Mouse (Mus musculus) hindbrain, embryonic 13.5 days (tissue): ENCODE measurements around the gene Capza1. TPM values are rescaled to one million over a fixed set of nuclear protein-coding genes. Genes with fewer than 3 reads are reported as not detected.

Source experiments
- ATAC-seq: fragments of 200-750 bp; cut with Nextera tagmentation; 2 replicates; pipeline ENCODE4 v1.8.0; 2017; ENCODE audit warnings: moderate TSS enrichment; ENCODE audit not compliant: low FRiP score
- H3K27ac ChIP-seq: fragments of 300-500 bp; sonication (generic); 2 replicates; pipeline ENCODE4 v1.5.1; 2015; ENCODE audit warnings: inconsistent platforms, mild to moderate bottlenecking, moderate library complexity
- H3K27me3 ChIP-seq: fragments of 300-500 bp; sonication (generic); 2 replicates; pipeline ENCODE4 v1.6.1; 2015; ENCODE audit warnings: mild to moderate bottlenecking, inconsistent platforms
- H3K36me3 ChIP-seq: fragments of 300-500 bp; sonication (generic); 2 replicates; pipeline ENCODE4 v1.6.1; 2015; ENCODE audit warnings: mild to moderate bottlenecking, inconsistent platforms
- H3K4me1 ChIP-seq: fragments of 300-500 bp; sonication (generic); replicated peaks from 2 replicates; pipeline ENCODE4 v1.6.1; 2015; ENCODE audit warnings: inconsistent platforms
- H3K4me2 ChIP-seq: fragments of 300-500 bp; sonication (generic); 2 replicates; pipeline ENCODE4 v1.6.1; 2015; ENCODE audit warnings: inconsistent platforms, mild to moderate bottlenecking, moderate library complexity
- H3K4me3 ChIP-seq: fragments of 300-500 bp; sonication (generic); 2 replicates; pipeline ENCODE4 v1.5.1; 2015; ENCODE audit warnings: mild to moderate bottlenecking, inconsistent platforms
- H3K9ac ChIP-seq: fragments of 300-500 bp; sonication (generic); 2 replicates; pipeline ENCODE4 v1.6.1; 2015; ENCODE audit warnings: mild to moderate bottlenecking, inconsistent platforms
- H3K9me3 ChIP-seq: fragments of 300-500 bp; sonication (generic); 2 replicates; pipeline ENCODE4 v1.6.1; 2016; ENCODE audit warnings: inconsistent platforms
- WGBS: fragments of 180-500 bp; shearing (Covaris S2); methylation state at CpG from one replicate; pipeline ENCODE4 v1.1.7; 2015; 5-methylcytosine and 5-hydroxymethylcytosine counted together
- polyA plus RNA-seq: library from polyadenylated mRNA; unstranded; fragments of >200 nt; fragmentation: Nextera tagmentation; extraction: Ambion mirVana; gene quantifications from 2 replicates; pipeline ENCODE4 v1.2.1, GENCODE M21; 2015

Capza1 gene
- polyA plus RNA-seq, 1 experiment from 2014 or later: 180 TPM

DNA sequence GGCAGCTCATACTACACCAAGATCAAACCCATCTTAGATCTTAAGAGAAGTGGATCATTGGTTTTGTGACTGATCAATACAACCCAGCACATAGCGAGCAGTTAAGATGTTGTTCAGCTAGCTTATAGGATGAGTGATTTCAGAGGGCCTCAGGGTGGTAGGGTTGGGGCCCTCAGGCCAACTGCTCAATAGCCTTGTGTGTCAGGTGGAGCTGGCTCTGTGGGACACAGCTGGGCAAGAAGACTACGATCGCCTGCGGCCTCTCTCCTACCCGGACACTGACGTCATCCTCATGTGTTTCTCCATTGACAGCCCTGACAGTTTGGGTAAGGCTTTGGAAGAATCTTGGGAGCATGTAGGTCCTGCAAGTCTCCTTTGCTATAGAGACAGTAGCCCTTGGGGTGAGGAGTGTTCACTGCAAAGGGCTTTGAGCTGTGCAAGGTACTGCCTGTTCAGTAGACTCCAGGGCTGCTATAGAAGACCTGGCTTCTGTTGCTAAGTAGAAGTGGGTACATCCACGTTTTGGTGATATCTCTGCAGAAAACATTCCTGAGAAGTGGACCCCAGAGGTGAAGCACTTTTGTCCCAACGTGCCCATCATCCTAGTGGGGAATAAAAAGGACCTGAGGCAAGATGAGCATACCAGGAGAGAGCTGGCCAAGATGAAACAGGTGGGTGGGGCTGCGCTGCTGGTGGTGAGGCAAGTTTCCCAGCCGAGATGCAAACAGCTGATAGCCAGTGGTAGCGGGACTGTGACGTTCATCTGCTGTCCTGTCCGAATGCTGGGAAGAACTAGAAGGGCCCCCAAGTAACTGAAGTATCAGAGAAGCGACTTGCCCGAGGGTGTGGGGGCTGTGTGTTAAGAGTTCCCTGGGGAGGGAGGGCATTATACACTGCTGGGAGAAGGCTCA lies 71.7 kb downstream of the Capza1 start:
- peaks cover 23% of the 10 kb centered on the region for H3K27me3 ChIP-seq
- no peak overlapping the region for H3K4me3 ChIP-seq
- no peak overlapping the region for H3K4me2 ChIP-seq
- no peak overlapping the region for H3K9ac ChIP-seq
- WGBS: 69% methylated on average over 15 of the region's 15 CpGs
- peaks cover 18% of the 10 kb centered on the region for H3K36me3 ChIP-seq
- peaks cover 49% of the 10 kb centered on the region for H3K4me1 ChIP-seq
- H3K9me3 ChIP-seq: no peaks in the 10 kb centered on the region
- no peak for ATAC-seq
- no peak overlapping the region for H3K27ac ChIP-seq

DNA sequence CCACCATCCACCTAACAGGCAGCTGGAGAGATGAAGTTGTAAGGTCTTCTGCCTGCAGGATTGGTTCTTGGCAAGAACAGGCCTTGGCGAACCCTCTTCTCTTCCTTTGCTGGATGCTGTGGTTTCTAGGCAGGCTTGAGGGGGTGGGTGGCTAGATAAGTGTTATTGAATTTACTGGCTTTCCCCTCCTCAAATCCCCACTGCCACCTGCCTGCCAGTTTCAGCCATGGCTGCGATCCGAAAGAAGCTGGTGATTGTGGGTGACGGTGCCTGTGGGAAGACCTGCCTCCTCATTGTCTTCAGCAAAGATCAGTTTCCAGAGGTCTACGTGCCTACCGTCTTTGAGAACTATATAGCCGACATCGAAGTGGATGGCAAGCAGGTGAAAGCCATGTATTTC lies 72.6 kb downstream of the Capza1 start:
- no peak overlapping the region for H3K27ac ChIP-seq
- H3K9ac ChIP-seq: no peak overlapping the region
- no peaks in the 10 kb centered on the region for H3K9me3 ChIP-seq
- ATAC-seq: no peak
- H3K27me3 ChIP-seq: peaks cover 32% of the 10 kb centered on the region
- H3K36me3 ChIP-seq: peaks cover 11% of the 10 kb centered on the region
- 91% methylated on average over 8 of the region's 8 CpGs for WGBS
- H3K4me3 ChIP-seq: no peak overlapping the region
- H3K4me2 ChIP-seq: no peak overlapping the region
- peaks cover 49% of the 10 kb centered on the region for H3K4me1 ChIP-seq

DNA sequence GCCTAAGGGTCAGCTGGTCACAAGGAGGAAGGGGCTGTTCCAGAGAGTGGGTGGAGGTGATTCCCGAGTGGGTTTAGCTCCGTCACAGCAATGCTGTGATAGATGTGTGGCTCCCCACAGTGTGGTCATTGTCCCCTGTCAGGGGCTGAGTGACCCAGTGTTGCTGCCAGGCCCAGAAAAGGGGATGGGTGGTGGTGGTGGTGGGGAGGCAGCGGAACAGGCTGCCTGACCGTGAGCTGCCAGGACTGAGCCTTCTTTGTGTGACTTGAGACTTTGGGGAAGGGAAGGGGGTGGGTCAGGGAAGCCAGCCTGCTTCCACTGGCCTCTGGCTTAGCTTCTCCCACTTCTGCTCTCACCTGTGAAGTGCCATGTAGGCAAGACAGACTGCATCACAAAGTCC lies 73.3 kb downstream of the Capza1 start:
- WGBS: 13% methylated on average over 4 of the region's 4 CpGs
- Histone ChIP-seq H3K27ac (peak overlapping the region; percentile 18; the same call in 1 of the 2 replicates), H3K9ac (peak overlapping the region; percentile 76), H3K4me1 (peaks cover 49% of the 10 kb centered on the region), H3K4me3 (peak overlapping the region; percentile 52; the same call in 1 of the 2 replicates), H3K9me3 (no peaks in the 10 kb centered on the region), H3K36me3 (peaks cover 9% of the 10 kb centered on the region), H3K4me2 (peak overlapping the region; percentile 86), H3K27me3 (peaks cover 38% of the 10 kb centered on the region)
- ATAC-seq: no peak

DNA sequence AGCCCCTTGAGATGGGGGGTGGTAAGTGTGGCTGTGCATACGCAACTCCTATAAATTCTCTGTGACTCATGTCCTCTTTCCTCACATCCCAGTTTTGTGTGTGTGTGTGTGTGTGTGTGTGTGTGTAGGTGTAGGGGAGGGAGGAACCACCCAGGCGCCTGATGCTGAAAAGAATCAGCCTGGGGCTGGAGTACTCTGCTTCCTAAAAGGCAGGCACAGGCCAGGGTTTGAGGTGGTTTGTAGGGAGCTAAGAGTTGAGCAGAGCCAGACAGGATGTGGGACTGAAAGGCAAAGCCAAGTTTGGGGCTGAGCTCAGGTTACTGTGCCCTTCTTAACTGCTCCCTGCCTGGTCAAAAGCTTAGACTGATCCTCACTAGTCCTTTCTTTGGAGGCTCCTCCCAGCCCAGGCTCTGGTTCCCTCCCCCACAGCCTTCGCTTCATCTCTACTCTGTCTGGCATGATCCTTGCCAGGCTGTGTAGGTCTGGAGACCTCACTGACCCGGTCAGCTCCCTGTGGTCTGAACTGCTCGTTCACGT lies 73.8 kb downstream of the Capza1 start:
- 27% methylated on average over 6 of the region's 6 CpGs for WGBS
- no peak for ATAC-seq
- Histone ChIP-seq H3K27ac (peak overlapping the region; percentile 18), H3K9ac (peak overlapping the region; percentile 76), H3K9me3 (no peaks in the 10 kb centered on the region), H3K4me3 (peak overlapping the region; percentile 52), H3K4me2 (peak overlapping the region; percentile 86), H3K27me3 (peaks cover 44% of the 10 kb centered on the region), H3K4me1 (peaks cover 47% of the 10 kb centered on the region), H3K36me3 (peaks cover 8% of the 10 kb centered on the region)

DNA sequence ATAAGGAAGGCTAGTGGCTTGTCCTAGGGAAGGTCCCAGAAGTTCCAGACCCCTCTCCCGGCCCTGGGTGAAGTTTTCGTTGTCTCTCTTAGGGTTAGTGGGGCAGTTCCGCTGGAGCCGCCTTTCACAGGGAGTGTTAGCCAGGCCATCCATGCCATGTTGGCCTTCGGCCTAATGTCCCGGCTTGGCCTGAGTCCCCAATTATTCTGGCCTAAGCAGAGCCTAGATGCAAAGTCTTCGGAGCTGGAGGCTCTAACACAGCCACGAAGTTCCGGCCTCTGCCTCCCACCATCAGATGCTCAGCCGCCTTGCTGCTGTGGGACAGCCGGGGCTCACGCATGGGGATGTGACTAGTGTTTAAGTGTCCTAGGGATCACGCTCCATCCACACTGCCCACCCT lies 74.5 kb downstream of the Capza1 start:
- 37% methylated on average over 13 of the region's 13 CpGs for whole genome bisulfite sequencing
- Histone ChIP-seq H3K4me3 (peak overlapping the region; percentile 52), H3K9me3 (no peaks in the 10 kb centered on the region), H3K9ac (peak overlapping the region; percentile 76), H3K4me1 (peaks cover 41% of the 10 kb centered on the region), H3K27me3 (peaks cover 50% of the 10 kb centered on the region), H3K27ac (peak overlapping the region; percentile 59), H3K4me2 (peak overlapping the region; percentile 86), H3K36me3 (peaks cover 3% of the 10 kb centered on the region; the same call in 1 of the 2 replicates)
- no peak for ATAC-seq

DNA sequence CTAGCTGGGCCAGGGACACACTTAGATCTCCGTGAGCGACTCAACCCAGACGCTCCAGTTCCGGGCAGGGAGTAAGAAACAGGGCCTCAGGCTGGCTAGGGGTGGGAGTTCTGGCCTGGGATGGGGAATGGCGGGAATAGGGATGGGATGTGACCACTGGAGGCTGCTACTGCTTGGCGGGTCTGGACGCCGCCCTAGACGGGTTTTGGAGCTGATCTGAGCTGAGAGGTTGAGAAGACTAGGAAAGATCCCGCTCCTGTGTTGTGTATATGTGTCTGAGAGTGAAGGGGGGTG lies 75.0 kb downstream of the Capza1 start:
- Histone ChIP-seq H3K27ac (peak overlapping the region; percentile 48; the same call in 1 of the 2 replicates), H3K4me3 (peak overlapping the region; percentile 52)
- WGBS: 5% methylated on average over 10 of the region's 10 CpGs

DNA sequence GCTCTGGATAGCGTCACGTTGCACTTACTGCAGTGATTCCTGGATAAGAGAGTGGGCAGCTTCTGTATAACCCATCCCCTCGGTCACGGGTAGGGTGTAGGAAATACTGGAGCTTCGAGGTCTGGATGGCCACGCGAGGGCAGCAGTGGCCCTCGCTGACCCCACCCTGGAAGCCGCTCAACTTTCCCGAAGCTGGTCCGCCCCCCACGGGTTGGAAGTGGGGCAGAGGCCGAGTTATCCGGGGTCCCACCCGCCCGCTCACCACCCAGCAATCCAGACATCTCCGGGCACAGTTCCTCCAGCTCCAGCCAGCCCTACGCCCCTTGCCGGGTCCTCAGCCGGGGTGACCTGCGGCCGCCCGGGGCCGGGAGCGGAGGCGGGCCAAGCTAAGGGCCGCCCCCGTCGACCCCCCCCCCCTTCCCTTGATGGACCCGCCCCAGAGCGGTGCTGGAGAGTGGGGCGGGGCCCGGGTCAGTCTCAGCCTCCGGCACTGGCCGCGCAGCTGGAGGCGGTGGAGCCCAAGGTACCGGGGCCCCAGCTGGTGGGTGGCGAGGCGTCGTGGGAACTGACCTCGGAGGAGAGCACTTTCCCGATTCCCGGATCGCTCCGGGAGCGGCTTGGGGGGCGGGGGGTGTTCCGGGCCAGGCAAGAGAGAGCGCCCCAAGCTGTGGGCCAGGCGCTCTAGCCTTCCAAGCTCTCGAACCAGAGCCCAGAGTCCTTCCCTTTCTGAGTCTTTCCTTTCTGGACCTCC lies 75.6 kb downstream of the Capza1 start:
- WGBS: 1% methylated on average over 37 of the region's 52 CpGs
- Histone ChIP-seq H3K36me3 (peaks cover 3% of the 10 kb centered on the region; the same call in 1 of the 2 replicates), H3K27ac (peak overlapping the region; percentile 48; the same call in 1 of the 2 replicates), H3K27me3 (peaks cover 61% of the 10 kb centered on the region), H3K4me2 (peak overlapping the region; percentile 86), H3K4me1 (peaks cover 30% of the 10 kb centered on the region), H3K4me3 (peak overlapping the region; percentile 52), H3K9ac (peak overlapping the region; percentile 76), H3K9me3 (no peaks in the 10 kb centered on the region)
- ATAC-seq: peak; percentile 79

More for the DNA sequence above, 75.0 kb downstream of the Capza1 start:
- Histone ChIP-seq H3K4me1 (peaks cover 35% of the 10 kb centered on the region), H3K9ac (peak overlapping the region; percentile 76), H3K9me3 (no peaks in the 10 kb centered on the region), H3K4me2 (peak overlapping the region; percentile 86), H3K36me3 (peaks cover 3% of the 10 kb centered on the region; the same call in 1 of the 2 replicates), H3K27me3 (peaks cover 56% of the 10 kb centered on the region)
- peak; percentile 0; the same call in 1 of the 2 replicates for ATAC-seq

DNA sequence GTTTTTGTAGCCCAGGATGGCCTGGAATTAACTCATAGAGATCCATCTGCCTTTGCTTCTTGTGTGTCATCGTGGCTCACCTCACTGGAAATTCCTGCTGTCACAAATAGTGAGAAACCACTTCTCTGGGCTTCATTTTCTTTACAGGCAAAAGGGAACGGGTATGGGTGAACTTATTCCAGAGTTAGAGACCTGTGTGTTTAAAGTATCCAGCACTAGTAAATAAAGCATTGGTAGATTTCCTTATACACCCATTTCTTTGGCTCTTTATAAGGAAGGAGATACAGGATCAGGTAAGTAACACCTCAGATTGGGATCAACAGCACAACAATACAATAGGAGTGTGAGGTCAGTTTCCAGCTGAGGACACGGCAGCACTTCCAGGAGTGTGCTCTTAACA lies 76.2 kb downstream of the Capza1 start, which contains the start of gene Rhoc:
Gene Rhoc, plus strand, starts transcription at position 301 of the 400 bp plus-strand sequence.
- Histone ChIP-seq H3K4me3 (peak within 1 kb of the TSS; percentile 52), H3K27me3 (peaks cover 68% of the 10 kb centered on the region), H3K4me2 (peak within 1 kb of the TSS; percentile 86), H3K9me3 (no peaks in the 10 kb centered on the region), H3K27ac (peak within 1 kb of the TSS; percentile 48; the same call in 1 of the 2 replicates), H3K4me1 (peaks cover 24% of the 10 kb centered on the region), H3K9ac (peak within 1 kb of the TSS; percentile 76), H3K36me3 (peaks cover 3% of the 10 kb centered on the region; the same call in 1 of the 2 replicates)
- WGBS: 28% methylated on average over 3 of the region's 3 CpGs
- ATAC-seq: no peak

DNA sequence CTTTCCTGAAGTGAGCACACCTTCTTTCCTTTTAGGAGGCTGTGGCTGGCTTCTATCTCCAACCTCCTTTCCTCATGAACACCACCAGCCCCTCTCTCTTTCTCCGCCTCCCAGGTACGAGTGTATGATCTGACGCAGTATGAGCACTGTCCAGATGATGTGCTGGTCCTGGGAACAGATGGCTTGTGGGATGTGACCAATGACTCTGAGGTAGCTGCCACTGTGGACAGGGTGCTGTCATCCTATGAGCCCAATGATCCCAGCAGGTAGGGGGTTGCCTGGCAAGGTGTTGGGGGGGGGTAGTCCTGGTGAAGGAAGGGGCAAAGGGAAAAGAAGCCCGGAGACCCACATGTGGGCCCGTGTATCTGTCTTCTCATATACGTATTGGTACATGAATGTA lies 79.0 kb downstream of the Capza1 start:
- no peak for ATAC-seq
- Histone ChIP-seq H3K9me3 (no peaks in the 10 kb centered on the region), H3K27me3 (peaks cover 93% of the 10 kb centered on the region), H3K36me3 (no peaks in the 10 kb centered on the region), H3K4me1 (peaks cover 37% of the 10 kb centered on the region), H3K4me2 (no peak overlapping the region), H3K9ac (no peak overlapping the region), H3K27ac (no peak overlapping the region), H3K4me3 (no peak overlapping the region)
- 94% methylated on average over 6 of the region's 6 CpGs for WGBS

DNA sequence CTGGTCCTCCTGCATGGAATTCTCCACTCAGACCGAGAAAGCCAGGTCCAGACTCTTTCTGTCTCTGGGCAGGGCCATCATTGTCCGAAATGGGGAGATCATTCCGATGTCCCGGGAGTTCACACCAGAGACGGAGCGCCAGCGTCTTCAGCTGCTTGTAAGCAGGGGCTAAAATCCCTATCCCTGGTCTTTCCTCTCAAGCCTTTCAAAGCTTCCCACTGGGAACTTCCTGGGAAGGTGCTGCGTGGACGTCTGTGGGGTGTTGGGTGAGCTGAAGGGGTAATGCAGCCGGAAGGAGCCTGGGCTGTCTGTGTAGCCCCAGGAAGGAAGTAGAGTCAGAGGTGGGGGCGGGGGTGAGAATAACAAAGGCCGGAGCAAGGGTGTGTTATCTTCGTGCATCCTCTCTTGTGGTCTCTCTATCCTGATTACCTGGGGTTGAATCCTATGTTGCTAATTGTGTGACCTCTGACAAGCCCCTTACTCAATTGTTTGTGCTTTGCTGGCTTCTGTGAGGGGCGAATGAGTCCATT lies 80.3 kb downstream of the Capza1 start:
- Histone ChIP-seq H3K9ac (no peak overlapping the region), H3K9me3 (no peaks in the 10 kb centered on the region), H3K4me3 (no peak overlapping the region), H3K4me1 (peaks cover 27% of the 10 kb centered on the region), H3K27ac (no peak overlapping the region), H3K27me3 (peaks cover 93% of the 10 kb centered on the region), H3K36me3 (no peaks in the 10 kb centered on the region), H3K4me2 (no peak overlapping the region)
- no peak for ATAC-seq
- WGBS: 36% methylated on average over 14 of the region's 14 CpGs

DNA sequence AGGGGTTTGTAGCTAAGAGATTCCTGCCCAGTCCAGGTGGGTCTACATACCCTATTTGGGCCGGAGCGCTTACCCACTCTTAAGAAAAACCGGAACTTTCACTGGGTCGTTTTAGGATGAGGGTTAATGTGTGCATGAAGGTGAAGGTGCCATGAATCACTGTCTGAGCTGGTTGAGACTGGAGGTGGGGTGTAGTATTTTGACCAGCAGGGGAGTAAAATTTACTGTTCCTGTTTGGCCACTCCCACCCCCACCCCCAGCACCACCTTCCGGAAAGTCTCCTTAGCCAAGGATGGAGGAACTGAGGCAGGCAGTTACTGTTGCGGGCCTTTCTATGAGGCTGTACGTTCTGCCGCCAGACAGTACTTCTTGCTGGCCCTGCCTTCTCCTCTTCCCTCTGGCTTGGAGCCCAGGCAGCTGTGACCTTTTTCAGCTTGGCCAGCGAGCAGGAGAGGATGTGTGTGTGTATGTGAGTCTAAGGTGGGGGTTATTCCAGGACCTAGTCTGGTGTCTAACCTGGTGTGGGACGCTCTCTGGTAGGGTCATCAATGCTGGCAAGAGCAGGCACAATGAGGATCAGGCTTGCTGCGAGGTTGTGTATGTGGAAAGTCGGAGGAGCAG lies 82.1 kb downstream of the Capza1 start:
- 0 out of 2 replicates have a peak, but pooled peaks have one; percentile 22 for ATAC-seq
- no peaks in the 10 kb centered on the region for H3K36me3 ChIP-seq
- no peak overlapping the region for H3K9ac ChIP-seq
- peaks cover 23% of the 10 kb centered on the region for H3K4me1 ChIP-seq
- no peaks in the 10 kb centered on the region for H3K9me3 ChIP-seq
- 14% methylated on average over 12 of the region's 12 CpGs for WGBS
- peak overlapping the region; percentile 76; the same call in 1 of the 2 replicates for H3K4me2 ChIP-seq
- peaks cover 100% of the 10 kb centered on the region for H3K27me3 ChIP-seq
- peak overlapping the region; percentile 44 for H3K4me3 ChIP-seq
- no peak overlapping the region for H3K27ac ChIP-seq
